Mouse (Mus musculus): ENCODE measurements around the gene Kalrn. TPM values are rescaled to one million over a fixed set of nuclear protein-coding genes. Genes with fewer than 3 reads are reported as not detected.
A peak's percentile ranks its signal among the peaks of the same experiment; 100 is the strongest.

The Kalrn gene
- polyA plus RNA-seq, 1 experiment from 2014 or later = 30.5 TPM

GRCm38 (mm10) chr16:33944772-33945171, 628.6 kb downstream of the Kalrn start:
- Histone ChIP-seq H3K27ac (no peak overlapping the region), H3K9me3 (ENCODE audit: control insufficient read depth, low read length) (no peaks in the 10 kb centered on the region), H3K4me3 (replicated peaks; ENCODE audit: low read length) (no peak overlapping the region), H3K4me2 (replicated peaks) (no peak overlapping the region), H3K9ac (no peak overlapping the region), H3K4me1 (replicated peaks; ENCODE audit: control insufficient read depth, insufficient read depth, low read length) (peaks cover 12% of the 10 kb centered on the region), H3K36me3 (replicated peaks; ENCODE audit: control insufficient read depth, insufficient read depth) (no peaks in the 10 kb centered on the region), H3K27me3 (ENCODE audit: control insufficient read depth, insufficient read depth, low read length) (no peaks in the 10 kb centered on the region)
- WGBS = 43% methylated on average over 6 of the region's 6 CpGs
- no peak for DNase-seq (ENCODE audit: low spot score)
- ATAC-seq (ENCODE audit: low FRiP score) = no peak

- 75% methylated on average over 4 of the region's 4 CpGs for WGBS
- Histone ChIP-seq H3K36me3 (replicated peaks; ENCODE audit: control insufficient read depth, insufficient read depth) (no peaks in the 10 kb centered on the region), H3K27ac (no peak overlapping the region), H3K4me2 (replicated peaks) (no peak overlapping the region), H3K4me3 (replicated peaks; ENCODE audit: low read length) (no peak overlapping the region), H3K9ac (no peak overlapping the region), H3K9me3 (ENCODE audit: control insufficient read depth, low read length) (no peaks in the 10 kb centered on the region), H3K27me3 (ENCODE audit: control insufficient read depth, insufficient read depth, low read length) (no peaks in the 10 kb centered on the region), H3K4me1 (replicated peaks; ENCODE audit: control insufficient read depth, insufficient read depth, low read length) (peaks cover 13% of the 10 kb centered on the region)
- no peak for ATAC-seq (ENCODE audit: low FRiP score)
- no peak for DNase-seq (ENCODE audit: low spot score)
Measured at GRCm38 (mm10) chr16:33944126-33944525, 629.2 kb downstream of the Kalrn start.

GRCm38 (mm10) chr16:33943388-33943787, 629.9 kb downstream of the Kalrn start:
- H3K9ac ChIP-seq = no peak overlapping the region
- no peaks in the 10 kb centered on the region for H3K27me3 ChIP-seq (ENCODE audit: control insufficient read depth, insufficient read depth, low read length)
- H3K9me3 ChIP-seq (ENCODE audit: control insufficient read depth, low read length) = no peaks in the 10 kb centered on the region
- WGBS = 97% methylated on average over 6 of the region's 6 CpGs
- H3K36me3 ChIP-seq (replicated peaks; ENCODE audit: control insufficient read depth, insufficient read depth) = no peaks in the 10 kb centered on the region
- H3K4me2 ChIP-seq (replicated peaks) = no peak overlapping the region
- DNase-seq (ENCODE audit: low spot score) (no peak), ATAC-seq (ENCODE audit: low FRiP score) (no peak)
- H3K4me1 ChIP-seq (replicated peaks; ENCODE audit: control insufficient read depth, insufficient read depth, low read length) = peaks cover 19% of the 10 kb centered on the region
- no peak overlapping the region for H3K27ac ChIP-seq
- no peak overlapping the region for H3K4me3 ChIP-seq (replicated peaks; ENCODE audit: low read length)

GRCm38 (mm10) chr16:33942341-33942740, 631.0 kb downstream of the Kalrn start:
- Histone ChIP-seq H3K4me3 (replicated peaks; ENCODE audit: low read length) (no peak overlapping the region), H3K4me2 (replicated peaks) (no peak overlapping the region), H3K27me3 (ENCODE audit: control insufficient read depth, insufficient read depth, low read length) (no peaks in the 10 kb centered on the region), H3K27ac (no peak overlapping the region), H3K4me1 (replicated peaks; ENCODE audit: control insufficient read depth, insufficient read depth, low read length) (peaks cover 19% of the 10 kb centered on the region), H3K9ac (no peak overlapping the region), H3K36me3 (replicated peaks; ENCODE audit: control insufficient read depth, insufficient read depth) (no peaks in the 10 kb centered on the region), H3K9me3 (ENCODE audit: control insufficient read depth, low read length) (no peaks in the 10 kb centered on the region)
- DNase-seq (ENCODE audit: low spot score) (no peak), ATAC-seq (ENCODE audit: low FRiP score) (no peak)
- 54% methylated on average over 11 of the region's 11 CpGs for WGBS

- H3K9ac ChIP-seq = no peak overlapping the region
- no peaks in the 10 kb centered on the region for H3K36me3 ChIP-seq (replicated peaks; ENCODE audit: control insufficient read depth, insufficient read depth)
- ATAC-seq (ENCODE audit: low FRiP score) (peak; percentile 35), DNase-seq (ENCODE audit: low spot score) (peak; percentile 64)
- no peaks in the 10 kb centered on the region for H3K27me3 ChIP-seq (ENCODE audit: control insufficient read depth, insufficient read depth, low read length)
- H3K9me3 ChIP-seq (ENCODE audit: control insufficient read depth, low read length) = no peaks in the 10 kb centered on the region
- no peak overlapping the region for H3K4me3 ChIP-seq (replicated peaks; ENCODE audit: low read length)
- H3K4me2 ChIP-seq (replicated peaks) = no peak overlapping the region
- peak overlapping the region; percentile 45; the same call in 1 of the 2 replicates for H3K27ac ChIP-seq
- peaks cover 19% of the 10 kb centered on the region for H3K4me1 ChIP-seq (replicated peaks; ENCODE audit: control insufficient read depth, insufficient read depth, low read length)
- 42% methylated on average over 11 of the region's 11 CpGs for WGBS
Measured at GRCm38 (mm10) chr16:33941271-33941781, 632.0 kb downstream of the Kalrn start.

GRCm38 (mm10) chr16:33940095-33940494, 633.2 kb downstream of the Kalrn start:
- 90% methylated on average over 5 of the region's 5 CpGs for WGBS
- DNase-seq (ENCODE audit: low spot score) (no peak), ATAC-seq (ENCODE audit: low FRiP score) (no peak)
- no peak overlapping the region for H3K4me3 ChIP-seq (replicated peaks; ENCODE audit: low read length)
- no peaks in the 10 kb centered on the region for H3K9me3 ChIP-seq (ENCODE audit: control insufficient read depth, low read length)
- H3K27ac ChIP-seq = no peak overlapping the region
- no peaks in the 10 kb centered on the region for H3K27me3 ChIP-seq (ENCODE audit: control insufficient read depth, insufficient read depth, low read length)
- H3K4me2 ChIP-seq (replicated peaks) = no peak overlapping the region
- H3K4me1 ChIP-seq (replicated peaks; ENCODE audit: control insufficient read depth, insufficient read depth, low read length) = peaks cover 19% of the 10 kb centered on the region
- no peak overlapping the region for H3K9ac ChIP-seq
- H3K36me3 ChIP-seq (replicated peaks; ENCODE audit: control insufficient read depth, insufficient read depth) = no peaks in the 10 kb centered on the region

- DNase-seq (ENCODE audit: low spot score) = no peak
- no peak for ATAC-seq (ENCODE audit: low FRiP score)
- H3K4me3 ChIP-seq (replicated peaks; ENCODE audit: low read length) = no peak overlapping the region
- 73% methylated on average over 9 of the region's 9 CpGs for WGBS
- peaks cover 24% of the 10 kb centered on the region for H3K4me1 ChIP-seq (replicated peaks; ENCODE audit: control insufficient read depth, insufficient read depth, low read length)
- no peaks in the 10 kb centered on the region for H3K27me3 ChIP-seq (ENCODE audit: control insufficient read depth, insufficient read depth, low read length)
- no peaks in the 10 kb centered on the region for H3K36me3 ChIP-seq (replicated peaks; ENCODE audit: control insufficient read depth, insufficient read depth)
- H3K4me2 ChIP-seq (replicated peaks) = no peak overlapping the region
- no peaks in the 10 kb centered on the region for H3K9me3 ChIP-seq (ENCODE audit: control insufficient read depth, low read length)
- H3K27ac ChIP-seq = no peak overlapping the region
- H3K9ac ChIP-seq = no peak overlapping the region
Measured at GRCm38 (mm10) chr16:33939636-33940035, 633.7 kb downstream of the Kalrn start.

- Histone ChIP-seq H3K4me2 (replicated peaks) (no peak overlapping the region), H3K9ac (no peak overlapping the region), H3K4me1 (replicated peaks; ENCODE audit: control insufficient read depth, insufficient read depth, low read length) (peaks cover 28% of the 10 kb centered on the region), H3K27ac (no peak overlapping the region), H3K36me3 (replicated peaks; ENCODE audit: control insufficient read depth, insufficient read depth) (no peaks in the 10 kb centered on the region), H3K4me3 (replicated peaks; ENCODE audit: low read length) (no peak overlapping the region), H3K27me3 (ENCODE audit: control insufficient read depth, insufficient read depth, low read length) (no peaks in the 10 kb centered on the region), H3K9me3 (ENCODE audit: control insufficient read depth, low read length) (no peaks in the 10 kb centered on the region)
- whole genome bisulfite sequencing = 87% methylated on average over 2 of the region's 2 CpGs
- ATAC-seq (ENCODE audit: low FRiP score) (no peak), DNase-seq (ENCODE audit: low spot score) (no peak)
Measured at GRCm38 (mm10) chr16:33939133-33939531, 634.2 kb downstream of the Kalrn start.

- ATAC-seq (ENCODE audit: low FRiP score) = no peak
Measured at GRCm38 (mm10) chr16:33938311-33939132, 634.8 kb downstream of the Kalrn start.

More at GRCm38 (mm10) chr16:33938311-33939132, 634.8 kb downstream of the Kalrn start:
- Histone ChIP-seq H3K27me3 (ENCODE audit: control insufficient read depth, insufficient read depth, low read length) (no peaks in the 10 kb centered on the region), H3K4me3 (replicated peaks; ENCODE audit: low read length) (no peak overlapping the region), H3K36me3 (replicated peaks; ENCODE audit: control insufficient read depth, insufficient read depth) (no peaks in the 10 kb centered on the region), H3K9ac (no peak overlapping the region), H3K27ac (no peak overlapping the region), H3K4me1 (replicated peaks; ENCODE audit: control insufficient read depth, insufficient read depth, low read length) (peaks cover 30% of the 10 kb centered on the region), H3K9me3 (ENCODE audit: control insufficient read depth, low read length) (no peaks in the 10 kb centered on the region), H3K4me2 (replicated peaks) (no peak overlapping the region)
- no peak for DNase-seq (ENCODE audit: low spot score)
- WGBS = 74% methylated on average over 12 of the region's 12 CpGs

Data from hindbrain, embryonic 14.5 days (tissue).